Mouse (Mus musculus) MEL (cell line): ENCODE measurements at regions not wholly inside any gene's neighbourhood (a gene's known extent, or its start where the extent isn't known, plus 50 kb on each side); places are given as distances from the start of the nearest gene placed in this dataset.

ENCODE experiments used
- DNase-seq: peaks from one replicate; pipeline ENCODE4 v3.0.0; 2011; ENCODE audit warnings: low read depth, low spot score
- H3K27ac ChIP-seq: 2 replicates; pipeline ENCODE4 v1.5.1; 2012; ENCODE audit warnings: low read depth, mild to moderate bottlenecking, control low read depth, low read length, moderate library complexity; ENCODE audit not compliant: control insufficient read depth
- H3K27me3 ChIP-seq, 2 experiments: fragments of 150-350 bp in 1 of 2; sonication (generic) in 1 of 2; 2 replicates each; pipeline ENCODE4 v1.6.1; 2012; ENCODE audit warnings: low read length in 2 of 2, mild to moderate bottlenecking in 2 of 2, improper control_type of control experiment in 1 of 2, moderate library complexity in 1 of 2; ENCODE audit not compliant: insufficient read depth in 2 of 2, control insufficient read depth in 1 of 2
- H3K36me3 ChIP-seq, 2 experiments: 2 replicates each; pipeline ENCODE4 v1.6.1; 2012 to 2014; ENCODE audit warnings: low read length in 2 of 2, improper control_type of control experiment in 1 of 2, inconsistent platforms in 1 of 2, mild to moderate bottlenecking in 1 of 2; ENCODE audit not compliant: insufficient read depth in 2 of 2, control insufficient read depth in 1 of 2
- H3K4me1 ChIP-seq, 2 experiments: fragments of 150-350 bp in 1 of 2; sonication (generic) in 1 of 2; 2 replicates each; pipeline ENCODE4 v1.6.1; 2012; ENCODE audit warnings: low read length in 2 of 2, improper control_type of control experiment in 1 of 2, mild to moderate bottlenecking in 1 of 2; ENCODE audit not compliant: insufficient read depth in 2 of 2, control insufficient read depth in 1 of 2
- H3K4me3 ChIP-seq, 2 experiments: fragments of 150-350 bp in 1 of 2; sonication (generic) in 1 of 2; 2 replicates each; pipeline ENCODE4 v1.5.1; 2012; ENCODE audit warnings: low read depth in 2 of 2, low read length in 2 of 2, mild to moderate bottlenecking in 2 of 2, moderate library complexity in 2 of 2, control low read depth in 1 of 2, improper control_type of control experiment in 1 of 2; ENCODE audit not compliant: control insufficient read depth in 1 of 2, insufficient read depth in 1 of 2
- H3K79me2 ChIP-seq: 2 replicates; pipeline ENCODE4 v1.6.1; 2012; ENCODE audit warnings: mild to moderate bottlenecking, low read length, moderate library complexity; ENCODE audit not compliant: control insufficient read depth, poor library complexity, insufficient read depth
- H3K9ac ChIP-seq: 2 replicates; pipeline ENCODE4 v1.6.1; 2012; ENCODE audit warnings: low read depth, mild to moderate bottlenecking, control low read depth, low read length, moderate library complexity; ENCODE audit not compliant: control insufficient read depth, poor library complexity, severe bottlenecking
- H3K9me3 ChIP-seq: fragments of 150-350 bp; sonication (generic); replicated peaks from 2 replicates; pipeline ENCODE4 v1.6.1; 2012; ENCODE audit warnings: mild to moderate bottlenecking, low read length, improper control_type of control experiment, moderate library complexity; ENCODE audit not compliant: insufficient read depth
- CHD1 ChIP-seq: IDR thresholded peaks from 2 replicates; pipeline ENCODE4 v1.6.1; 2012; ENCODE audit warnings: low read depth, mild to moderate bottlenecking, inconsistent platforms, low read length, improper control_type of control experiment
- ELF1 ChIP-seq: IDR thresholded peaks from 2 replicates; pipeline ENCODE4 v1.6.1; 2014; ENCODE audit warnings: low read depth, mild to moderate bottlenecking, inconsistent platforms, low read length, improper control_type of control experiment, moderate library complexity
- EP300 ChIP-seq, 2 experiments: IDR thresholded peaks; 2 replicates each; pipeline ENCODE4 v1.6.1; 2011; ENCODE audit warnings: improper control_type of control experiment in 2 of 2, low read length in 2 of 2, low read depth in 1 of 2, mild to moderate bottlenecking in 1 of 2
- GABPA ChIP-seq: IDR thresholded peaks from 2 replicates; pipeline ENCODE4 v1.6.1; 2012; ENCODE audit warnings: low read depth, mild to moderate bottlenecking, inconsistent platforms, low read length, improper control_type of control experiment, moderate library complexity
- GATA1 ChIP-seq: IDR thresholded peaks from 2 replicates; pipeline ENCODE4 v1.6.1; 2011; ENCODE audit warnings: low read depth, low read length, improper control_type of control experiment
- JUND ChIP-seq: IDR thresholded peaks from 2 replicates; pipeline ENCODE4 v1.6.1; 2011; ENCODE audit warnings: low read depth, mild to moderate bottlenecking, improper control_type of control experiment, low read length
- MAFK ChIP-seq: IDR thresholded peaks from 2 replicates; pipeline ENCODE4 v1.6.1; 2011; ENCODE audit warnings: low read depth, mild to moderate bottlenecking, low read length, improper control_type of control experiment, borderline replicate concordance
- MAX ChIP-seq: IDR thresholded peaks from 2 replicates; pipeline ENCODE4 v1.6.1; 2011; ENCODE audit warnings: low read length, improper control_type of control experiment
- MXI1 ChIP-seq: IDR thresholded peaks from 2 replicates; pipeline ENCODE4 v1.6.1; 2011; ENCODE audit warnings: mild to moderate bottlenecking, low read depth, low read length, improper control_type of control experiment
- MYC ChIP-seq: IDR thresholded peaks from 2 replicates; pipeline ENCODE4 v1.6.1; 2011; ENCODE audit warnings: low read depth, mild to moderate bottlenecking, low read length, improper control_type of control experiment, moderate library complexity
- NELFE ChIP-seq: IDR thresholded peaks from 2 replicates; pipeline ENCODE4 v1.6.1; 2011; ENCODE audit warnings: low read depth, low read length, improper control_type of control experiment
- POLR2A ChIP-seq, 2 experiments: IDR thresholded peaks; 2 replicates each; pipeline ENCODE4 v1.6.1; 2011 to 2012; ENCODE audit warnings: low read length in 2 of 2, mild to moderate bottlenecking in 2 of 2, control low read depth in 1 of 2, improper control_type of control experiment in 1 of 2, low read depth in 1 of 2, moderate library complexity in 1 of 2; ENCODE audit not compliant: control insufficient read depth in 1 of 2, insufficient read depth in 1 of 2, poor library complexity in 1 of 2
- POLR2AphosphoS2 ChIP-seq: IDR thresholded peaks from 2 replicates; pipeline ENCODE4 v1.6.1; 2011; ENCODE audit warnings: low read length, improper control_type of control experiment
- TAL1 ChIP-seq: IDR thresholded peaks from 2 replicates; pipeline ENCODE4 v1.6.1; 2012; ENCODE audit warnings: mild to moderate bottlenecking, inconsistent platforms, low read length, moderate library complexity, mixed read lengths
- TBP ChIP-seq: IDR thresholded peaks from 2 replicates; pipeline ENCODE4 v1.8.0; 2011; ENCODE audit warnings: low read depth, low read length, improper control_type of control experiment
- TCF12 ChIP-seq: IDR thresholded peaks from 2 replicates; pipeline ENCODE4 v1.6.1; 2014; ENCODE audit warnings: low read depth, mild to moderate bottlenecking, inconsistent platforms, low read length, improper control_type of control experiment, moderate library complexity
- USF1 ChIP-seq: IDR thresholded peaks from 2 replicates; pipeline ENCODE4 v1.6.1; 2014; ENCODE audit warnings: low read depth, mild to moderate bottlenecking, inconsistent platforms, low read length, improper control_type of control experiment, moderate library complexity
- USF2 ChIP-seq, 2 experiments: IDR thresholded peaks; 2 replicates each; pipeline ENCODE4 v1.6.1; 2011 to 2012; ENCODE audit warnings: improper control_type of control experiment in 2 of 2, low read length in 2 of 2, borderline replicate concordance in 1 of 2, inconsistent platforms in 1 of 2, low read depth in 1 of 2, mild to moderate bottlenecking in 1 of 2; ENCODE audit not compliant: insufficient read depth in 1 of 2
- ZKSCAN1 ChIP-seq: IDR thresholded peaks from 2 replicates; pipeline ENCODE4 v1.6.1; 2012; ENCODE audit warnings: low read depth, mild to moderate bottlenecking, inconsistent platforms, low read length, improper control_type of control experiment, moderate library complexity

DNA sequence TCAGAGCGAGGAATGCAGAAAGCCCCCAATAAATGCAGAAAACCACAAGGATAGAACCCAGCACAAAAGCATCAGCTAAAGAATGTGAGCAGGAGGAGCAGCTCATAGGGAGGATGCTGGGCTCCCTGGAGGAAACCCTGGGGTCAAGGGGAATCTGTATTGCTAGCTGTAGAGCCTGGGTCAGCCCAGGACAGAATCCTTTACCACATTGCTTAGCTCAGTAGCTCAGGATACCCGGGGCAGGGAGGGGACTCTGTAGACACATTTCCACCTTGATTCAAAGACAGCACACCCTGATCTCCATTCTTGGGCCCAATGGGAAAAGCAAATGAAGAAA lies 187.7 kb downstream of the Bcl2l11 start:
- no peaks in the 10 kb centered on the region for H3K27me3 ChIP-seq
- H3K9me3 ChIP-seq, result no peaks in the 10 kb centered on the region
- DNase-seq, result no peak
- H3K4me3 ChIP-seq, result no peak overlapping the region
- H3K79me2 ChIP-seq, result no peaks in the 10 kb centered on the region; the same call in 1 of the 2 replicates
- H3K9ac ChIP-seq, result no peak overlapping the region
- H3K4me1 ChIP-seq, result peaks cover 0 to 18% of the 10 kb centered on the region in 2 experiments; a peak in 3 of 4 replicates
- H3K27ac ChIP-seq, result peak overlapping the region; percentile 13; the same call in 1 of the 2 replicates
- TF ChIP-seq MAFK (no peak), CHD1 (no peak), ZKSCAN1 (no peak), EP300 (IDR thresholded peaks at IDR 0.05; ENCODE audit: low read depth in 1 of 2, low read length in 2 of 2) (no peak), GATA1 (no peak)
- H3K36me3 ChIP-seq, result peaks cover 0 to 12% of the 10 kb centered on the region in 2 experiments; a peak in 2 of 4 replicates

DNA sequence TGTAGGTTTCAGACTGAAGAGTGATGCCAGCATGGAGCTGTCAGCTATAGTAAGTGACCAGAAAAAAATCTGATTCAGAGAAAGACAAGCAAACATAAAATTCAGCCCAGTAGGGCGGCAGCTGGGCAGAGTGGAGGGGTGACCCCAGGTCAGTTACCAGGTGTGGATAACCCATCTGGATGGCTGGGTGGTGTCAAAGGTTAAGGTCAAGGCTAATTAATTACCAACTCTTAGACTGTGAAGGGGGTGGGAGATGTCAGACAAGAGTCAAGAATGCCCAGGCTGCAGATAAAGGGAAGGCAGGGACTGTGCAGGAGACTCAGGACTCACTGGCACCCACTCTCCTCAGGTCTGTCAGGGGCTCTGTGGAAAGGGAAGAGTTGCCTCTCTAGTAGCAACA lies 188.1 kb downstream of the Bcl2l11 start:
- Histone ChIP-seq H3K9me3 (no peaks in the 10 kb centered on the region), H3K4me1 (peaks cover 0 to 18% of the 10 kb centered on the region in 2 experiments; a peak in 3 of 4 replicates), H3K27me3 (no peaks in the 10 kb centered on the region), H3K9ac (no peak overlapping the region), H3K79me2 (no peaks in the 10 kb centered on the region; the same call in 1 of the 2 replicates), H3K4me3 (no peak overlapping the region), H3K27ac (no peak overlapping the region), H3K36me3 (peaks cover 0 to 12% of the 10 kb centered on the region in 2 experiments; a peak in 2 of 4 replicates)
- DNase-seq, result no peak
- TF ChIP-seq POLR2A (IDR thresholded peaks at IDR 0.05; ENCODE audit: control insufficient read depth in 1 of 2, insufficient read depth in 1 of 2, low read depth in 1 of 2, low read length in 2 of 2, poor library complexity in 1 of 2), result no peak
- TF ChIP-seq GABPA, result no peak
- TF ChIP-seq ELF1, result no peak
- TF ChIP-seq CHD1, result no peak

DNA sequence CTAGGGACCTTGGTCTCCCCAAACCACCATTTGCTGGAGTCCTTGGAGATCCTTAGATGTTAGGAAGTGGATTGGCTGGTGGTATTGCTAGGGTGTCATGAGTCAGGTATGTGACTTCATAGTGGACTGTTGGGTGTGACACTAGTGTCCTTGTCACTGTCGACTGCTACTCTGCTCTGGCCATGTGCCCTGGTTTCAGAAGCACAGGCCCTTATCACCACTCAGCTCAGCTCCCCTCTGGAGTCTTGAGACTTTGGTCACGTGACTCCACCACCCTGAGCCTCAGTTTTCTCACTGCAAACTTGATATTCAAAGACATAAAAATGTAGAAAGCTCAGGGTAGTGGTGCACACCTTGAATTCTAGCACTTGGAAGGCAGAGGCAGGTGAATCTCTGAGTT lies 190.7 kb downstream of the Bcl2l11 start:
- no peaks in the 10 kb centered on the region; the same call in 1 of the 2 replicates for H3K79me2 ChIP-seq
- no peak overlapping the region for H3K9ac ChIP-seq
- peaks cover 0 to 12% of the 10 kb centered on the region in 2 experiments; a peak in 2 of 4 replicates for H3K36me3 ChIP-seq
- DNase-seq, result peak; percentile 48
- H3K27me3 ChIP-seq, result no peaks in the 10 kb centered on the region
- TF ChIP-seq USF2 (IDR thresholded peaks at IDR 0.05; ENCODE audit: borderline replicate concordance in 1 of 2, insufficient read depth in 1 of 2, low read depth in 1 of 2, low read length in 2 of 2) (peak; percentile 14 to 63; a peak in 2 of 4 replicates), TBP (no peak), USF1 (peak; percentile 93), GATA1 (peak; percentile 31; the same call in 1 of the 2 replicates), POLR2AphosphoS2 (no peak), MYC (peak; percentile 59; the same call in 1 of the 2 replicates), NELFE (no peak), TAL1 (no peak), MXI1 (0 out of 2 replicates have a peak, but pooled peaks have one; percentile 41), MAX (peak; percentile 86), EP300 (IDR thresholded peaks at IDR 0.05; ENCODE audit: low read depth in 1 of 2, low read length in 2 of 2) (0 out of 4 replicates have a peak, but pooled peaks of 1 of the 2 experiments have one; percentile 19), JUND (no peak), TCF12 (0 out of 2 replicates have a peak, but pooled peaks have one; percentile 19)
- H3K27ac ChIP-seq, result no peak overlapping the region
- H3K4me3 ChIP-seq, result no peak overlapping the region
- no peaks in the 10 kb centered on the region for H3K9me3 ChIP-seq
- peaks cover 0 to 18% of the 10 kb centered on the region in 2 experiments; a peak in 3 of 4 replicates for H3K4me1 ChIP-seq
